Mouse (Mus musculus) heart, postnatal 0 days (tissue): ENCODE results near the gene Comp. TPM values are rescaled to one million over a fixed set of nuclear protein-coding genes. Genes with fewer than 3 reads are reported as not detected.

Experiments
- ATAC-seq: fragments of 200-750 bp; cut with Nextera tagmentation; 2 replicates; pipeline ENCODE4 v1.8.0; 2017; ENCODE audit warnings: low read depth, moderate number of reproducible peaks, moderate library complexity; ENCODE audit not compliant: insufficient read depth
- DNase-seq: peaks from one replicate; pipeline ENCODE4 v3.0.0-alpha.2; 2016; ENCODE audit warnings: low spot score
- H3K27ac ChIP-seq: fragments of 300-500 bp; sonication (generic); 2 replicates; pipeline ENCODE4 v1.5.1; 2014; ENCODE audit warnings: low read depth, mild to moderate bottlenecking
- H3K27me3 ChIP-seq: fragments of 300-500 bp; sonication (generic); 2 replicates; pipeline ENCODE4 v1.6.1; 2014; ENCODE audit warnings: low read length, mixed read lengths; ENCODE audit not compliant: control insufficient read depth, insufficient read depth
- H3K36me3 ChIP-seq: fragments of 300-500 bp; sonication (generic); replicated peaks from 2 replicates; pipeline ENCODE4 v1.6.1; 2014; ENCODE audit warnings: low read length, mixed read lengths; ENCODE audit not compliant: control insufficient read depth, insufficient read depth
- H3K4me1 ChIP-seq: fragments of 300-500 bp; sonication (generic); 2 replicates; pipeline ENCODE4 v1.6.1; 2014; ENCODE audit warnings: antibody characterized with exemption; ENCODE audit not compliant: control insufficient read depth, insufficient read depth
- H3K4me2 ChIP-seq: fragments of 300-500 bp; sonication (generic); 2 replicates; pipeline ENCODE4 v1.6.1; 2014; ENCODE audit warnings: low read depth, mild to moderate bottlenecking, low read length, moderate library complexity
- H3K4me3 ChIP-seq: fragments of 300-500 bp; sonication (generic); 2 replicates; pipeline ENCODE4 v1.5.1; 2014; ENCODE audit warnings: low read depth, low read length
- H3K9ac ChIP-seq: fragments of 300-500 bp; sonication (generic); replicated peaks from 2 replicates; pipeline ENCODE4 v1.6.1; 2014; ENCODE audit warnings: low read depth, low read length, mixed read lengths
- H3K9me3 ChIP-seq: fragments of 300-500 bp; sonication (generic); replicated peaks from 2 replicates; pipeline ENCODE4 v1.6.1; 2016; ENCODE audit warnings: low read length; ENCODE audit not compliant: control insufficient read depth
- CTCF ChIP-seq: IDR thresholded peaks from 2 replicates; pipeline ENCODE4 v1.5.1; 2016; ENCODE audit warnings: antibody characterized with exemption, control low read depth, low read depth
- EP300 ChIP-seq: IDR thresholded peaks from 2 replicates; pipeline ENCODE4 v1.6.1; 2016; ENCODE audit warnings: antibody characterized with exemption, low read depth
- WGBS: fragments of 180-500 bp; shearing (Covaris S2); extraction: QIAGEN DNeasy Blood & Tissue Kit; methylation state at CpG from one replicate; pipeline ENCODE4 v1.1.7; 2014; 5-methylcytosine and 5-hydroxymethylcytosine counted together
- polyA plus RNA-seq: library from polyadenylated mRNA; unstranded; fragments of >200 nt; fragmentation: Nextera tagmentation; extraction: Ambion mirVana; gene quantifications from 2 replicates; pipeline ENCODE4 v1.2.1, GENCODE M21; 2015
- total RNA-seq: library from RNA; depleted of rRNA; stranded (reverse); fragments of >200 nt; gene quantifications from 2 replicates; pipeline ENCODE4 v1.2.3, GENCODE M21; 2014; ENCODE audit warnings: low replicate concordance

The Comp gene
- total and polyA plus RNA-seq, 2 experiments from 2014 or later, result 3.2 to 4.2 TPM

GRCm38 (mm10) chr8:70376275-70376741 is 3.0 kb downstream of the Comp start:
- 8% methylated on average over 37 of the region's 37 CpGs for WGBS
- no peak for TF ChIP-seq CTCF
- TF ChIP-seq EP300, result no peak
- Histone ChIP-seq H3K4me1 (0 out of 2 replicates have a peak, but pooled peaks cover 10% of the 10 kb centered on the region), H3K9me3 (no peaks in the 10 kb centered on the region), H3K4me3 (peak overlapping the region; percentile 14; the same call in 1 of the 2 replicates), H3K4me2 (no peak overlapping the region), H3K36me3 (no peaks in the 10 kb centered on the region), H3K9ac (no peak overlapping the region), H3K27me3 (peaks cover 73% of the 10 kb centered on the region), H3K27ac (no peak overlapping the region)
- ATAC-seq (no peak), DNase-seq (no peak)

GRCm38 (mm10) chr8:70377049-70377448 is 3.7 kb downstream of the Comp start:
- Histone ChIP-seq H3K4me2 (no peak overlapping the region), H3K36me3 (no peaks in the 10 kb centered on the region), H3K4me3 (no peak overlapping the region), H3K9ac (no peak overlapping the region), H3K27me3 (peaks cover 70% of the 10 kb centered on the region), H3K9me3 (no peaks in the 10 kb centered on the region), H3K27ac (no peak overlapping the region), H3K4me1 (0 out of 2 replicates have a peak, but pooled peaks cover 10% of the 10 kb centered on the region)
- WGBS, result 17% methylated on average over 15 of the region's 15 CpGs
- TF ChIP-seq CTCF (no peak), EP300 (no peak)
- no peak for DNase-seq
- no peak for ATAC-seq

GRCm38 (mm10) chr8:70380069-70380468 is 6.7 kb downstream of the Comp start:
- H3K9me3 ChIP-seq, result no peaks in the 10 kb centered on the region
- no peak for DNase-seq
- no peaks in the 10 kb centered on the region for H3K36me3 ChIP-seq
- no peak overlapping the region for H3K9ac ChIP-seq
- no peak for ATAC-seq
- peaks cover 41% of the 10 kb centered on the region for H3K27me3 ChIP-seq
- TF ChIP-seq CTCF, result no peak
- no peak for TF ChIP-seq EP300
- no peak overlapping the region for H3K27ac ChIP-seq
- no peaks in the 10 kb centered on the region for H3K4me1 ChIP-seq
- H3K4me3 ChIP-seq, result no peak overlapping the region
- H3K4me2 ChIP-seq, result no peak overlapping the region
- WGBS, result 70% methylated on average over 12 of the region's 12 CpGs

GRCm38 (mm10) chr8:70383287-70383686 is 9.9 kb downstream of the Comp start:
- Histone ChIP-seq H3K4me1 (no peaks in the 10 kb centered on the region), H3K36me3 (peaks cover 19% of the 10 kb centered on the region; the same call in 1 of the 2 replicates), H3K4me2 (no peak overlapping the region), H3K9ac (no peak overlapping the region), H3K27me3 (peaks cover 10% of the 10 kb centered on the region), H3K4me3 (no peak overlapping the region), H3K27ac (no peak overlapping the region), H3K9me3 (no peaks in the 10 kb centered on the region)
- peak; percentile 61 for DNase-seq
- TF ChIP-seq CTCF, result peak; percentile 82
- no peak for TF ChIP-seq EP300
- ATAC-seq, result peak; percentile 76
- 24% methylated on average over 3 of the region's 3 CpGs for WGBS

GRCm38 (mm10) chr8:70389678-70390077 is 16.3 kb downstream of the Comp start:
- 52% methylated on average over 2 of the region's 2 CpGs for WGBS
- H3K27me3 ChIP-seq, result no peaks in the 10 kb centered on the region
- no peak for ATAC-seq
- peak; percentile 20 for DNase-seq
- H3K9ac ChIP-seq, result no peak overlapping the region
- H3K4me1 ChIP-seq, result no peaks in the 10 kb centered on the region
- H3K4me2 ChIP-seq, result no peak overlapping the region
- H3K27ac ChIP-seq, result no peak overlapping the region
- H3K9me3 ChIP-seq, result no peaks in the 10 kb centered on the region
- TF ChIP-seq CTCF (no peak), EP300 (no peak)
- no peak overlapping the region for H3K4me3 ChIP-seq
- peaks cover 32% of the 10 kb centered on the region; the same call in 1 of the 2 replicates for H3K36me3 ChIP-seq

GRCm38 (mm10) chr8:70393087-70393486 is 19.7 kb downstream of the Comp start:
- H3K27ac ChIP-seq, result no peak overlapping the region
- no peak overlapping the region for H3K9ac ChIP-seq
- H3K36me3 ChIP-seq, result peaks cover 12% of the 10 kb centered on the region; the same call in 1 of the 2 replicates
- no peak overlapping the region for H3K4me2 ChIP-seq
- WGBS, result 89% methylated on average over 5 of the region's 5 CpGs
- H3K4me1 ChIP-seq, result peaks cover 4% of the 10 kb centered on the region; the same call in 1 of the 2 replicates
- ATAC-seq (no peak), DNase-seq (no peak)
- H3K4me3 ChIP-seq, result no peak overlapping the region
- TF ChIP-seq EP300, result no peak
- TF ChIP-seq CTCF, result no peak
- no peaks in the 10 kb centered on the region for H3K27me3 ChIP-seq
- H3K9me3 ChIP-seq, result no peaks in the 10 kb centered on the region
